18 mouse cellular contexts compared by ENCODE assay signal in the genomic region with DNA sequence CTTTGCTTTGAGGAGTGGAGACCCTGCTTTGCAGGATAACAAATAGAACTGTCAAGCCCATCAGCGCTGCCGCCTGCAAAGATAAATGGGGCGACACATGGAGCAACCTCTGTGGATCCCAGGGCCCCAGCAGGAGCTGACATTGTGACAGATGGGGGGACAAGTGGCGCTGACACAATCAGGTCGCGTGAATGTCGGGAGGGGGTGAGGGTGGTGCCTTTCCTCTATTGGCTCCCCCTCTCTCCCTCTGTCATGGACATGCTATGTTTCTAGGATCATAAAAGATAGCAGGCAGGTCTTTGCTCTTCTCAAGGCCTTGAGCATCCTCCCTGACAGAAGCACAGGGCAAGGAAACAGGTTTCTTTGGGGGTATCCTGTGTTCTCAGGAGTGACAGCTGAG.
DNase-seq lines count a peak whose midpoint lies in the region; ATAC-seq and TF ChIP-seq lines count a peak whose summit lies in the region.
"Had no signal": no experiment of that assay in that cellular context is flagged by ENCODE, and none has a peak within 500 bp of the region (broad histone marks: within the 10 kb centered on the region; RNA-seq: fewer than 3 reads in every experiment).

No protein-coding gene starts in this region.

- TF ChIP-seq CTCF in brain, embryonic 14.5 days (IDR thresholded peaks at IDR 0.05; ENCODE audit: borderline replicate concordance, extremely low read depth, insufficient read depth, insufficient read length), result no peak

- no peak overlapping the region for H3K9ac ChIP-seq in hindbrain, embryonic 13.5 days
- H3K9ac ChIP-seq in kidney, embryonic 16.5 days (replicated peaks; ENCODE audit: low read length), result no peak overlapping the region
- H3K9ac ChIP-seq: embryonic facial prominence, embryonic 12.5 days; intestine, embryonic 15.5 days; liver, embryonic 14.5 days had no signal

- no peaks in the 10 kb centered on the region for H3K36me3 ChIP-seq in hindbrain, embryonic 13.5 days
- no peaks in the 10 kb centered on the region for H3K36me3 ChIP-seq in kidney, embryonic 16.5 days (ENCODE audit: insufficient read depth, low read length)
- H3K36me3 ChIP-seq: embryonic facial prominence, embryonic 12.5 days; intestine, embryonic 15.5 days had no signal

- peaks cover 9% of the 10 kb centered on the region for H3K4me1 ChIP-seq in hindbrain, embryonic 13.5 days (replicated peaks)
- no peaks in the 10 kb centered on the region for H3K4me1 ChIP-seq in kidney, embryonic 16.5 days (ENCODE audit: insufficient read depth, low read length)
- H3K4me1 ChIP-seq: embryonic facial prominence, embryonic 12.5 days; intestine, embryonic 15.5 days had no signal

- ATAC-seq in cerebellum, adult (ENCODE audit: insufficient number of reproducible peaks, low FRiP score, low TSS enrichment), result no peak
- peak; percentile 43 for ATAC-seq in hindbrain, embryonic 13.5 days (ENCODE audit: low FRiP score)
- no peak for ATAC-seq in kidney, embryonic 16.5 days (ENCODE audit: low FRiP score, low TSS enrichment)
- ATAC-seq: intestine, embryonic 15.5 days; lung, postnatal 0 days had no signal

- no peak overlapping the region for H3K27ac ChIP-seq in hindbrain, embryonic 13.5 days
- no peak overlapping the region for H3K27ac ChIP-seq in kidney, embryonic 16.5 days (ENCODE audit: low read length)
- H3K27ac ChIP-seq: embryonic facial prominence, embryonic 12.5 days; intestine, embryonic 15.5 days; kidney, postnatal 0 days; liver, embryonic 14.5 days had no signal

- DNase-seq in cerebellum, adult 11 months, result peak; percentile 49
- peak; percentile 48 for DNase-seq in brain, embryonic 14.5 days (ENCODE audit: low read depth)
- DNase-seq in cerebellum, postnatal 25 days, result peak; percentile 60 to 72
- no peak for DNase-seq in kidney, postnatal 36 days
- DNase-seq in frontal cortex, postnatal 14 days (ENCODE audit: low spot score in 2 of 2), result no peak
- DNase-seq: adrenal gland, postnatal 14 days; heart, adult 18-20 months; layer of hippocampus, postnatal 36 days; right cerebral cortex, postnatal 4 days; thymus, postnatal 4 days had no signal

- no peak overlapping the region for H3K4me3 ChIP-seq in hindbrain, embryonic 13.5 days
- no peak overlapping the region for H3K4me3 ChIP-seq in kidney, embryonic 16.5 days (ENCODE audit: low read length)
- H3K4me3 ChIP-seq: embryonic facial prominence, embryonic 12.5 days; intestine, embryonic 15.5 days had no signal

- WGBS in hindbrain, embryonic 13.5 days, result 16% methylated on average over 7 of the region's 7 CpGs
- 25% methylated on average over 7 of the region's 7 CpGs for WGBS in kidney, embryonic 16.5 days

- no peak overlapping the region for H3K4me2 ChIP-seq in hindbrain, embryonic 13.5 days
- H3K4me2 ChIP-seq in kidney, embryonic 16.5 days (replicated peaks; ENCODE audit: low read depth, low read length), result no peak overlapping the region
- H3K4me2 ChIP-seq: embryonic facial prominence, embryonic 12.5 days; intestine, embryonic 15.5 days had no signal

- H3K27me3 ChIP-seq in hindbrain, embryonic 13.5 days, result no peaks in the 10 kb centered on the region
- H3K27me3 ChIP-seq in kidney, embryonic 16.5 days (ENCODE audit: insufficient read depth, low read length), result no peaks in the 10 kb centered on the region
- H3K27me3 ChIP-seq: embryonic facial prominence, embryonic 12.5 days; intestine, embryonic 15.5 days had no signal

- no peak for TF ChIP-seq POLR2A in brain, embryonic 14.5 days (IDR thresholded peaks at IDR 0.05; ENCODE audit: borderline replicate concordance, extremely low read depth, insufficient read depth, insufficient read length, poor library complexity, severe bottlenecking)

- H3K9me3 ChIP-seq in hindbrain, embryonic 13.5 days, result no peaks in the 10 kb centered on the region
- no peaks in the 10 kb centered on the region for H3K9me3 ChIP-seq in kidney, embryonic 16.5 days (ENCODE audit: low read length)
- H3K9me3 ChIP-seq: embryonic facial prominence, embryonic 12.5 days; intestine, embryonic 15.5 days had no signal

Comparison
In these comparisons a context has a peak if more than half of its experiments do, and no peak if none do; other contexts are left out.
1. DNase-seq: peak in cerebellum, adult 11 months (single experiment), brain, embryonic 14.5 days (single experiment) and cerebellum, postnatal 25 days (2 of 2); none in kidney, postnatal 36 days (0 of 2) and frontal cortex, postnatal 14 days (0 of 2).